Mouse (Mus musculus) cerebellum, adult (tissue): ENCODE results near the gene Arhgap15.
A peak's percentile ranks its signal among the peaks of the same experiment; 100 is the strongest.

ENCODE experiments used
- ATAC-seq: cut with Nextera tagmentation; 2 replicates; pipeline ENCODE4 v1.9.2; 2017; ENCODE audit warnings: mild to moderate bottlenecking, moderate library complexity, mixed read lengths; ENCODE audit not compliant: insufficient number of reproducible peaks, low FRiP score, low TSS enrichment

Gene Arhgap15

DNA sequence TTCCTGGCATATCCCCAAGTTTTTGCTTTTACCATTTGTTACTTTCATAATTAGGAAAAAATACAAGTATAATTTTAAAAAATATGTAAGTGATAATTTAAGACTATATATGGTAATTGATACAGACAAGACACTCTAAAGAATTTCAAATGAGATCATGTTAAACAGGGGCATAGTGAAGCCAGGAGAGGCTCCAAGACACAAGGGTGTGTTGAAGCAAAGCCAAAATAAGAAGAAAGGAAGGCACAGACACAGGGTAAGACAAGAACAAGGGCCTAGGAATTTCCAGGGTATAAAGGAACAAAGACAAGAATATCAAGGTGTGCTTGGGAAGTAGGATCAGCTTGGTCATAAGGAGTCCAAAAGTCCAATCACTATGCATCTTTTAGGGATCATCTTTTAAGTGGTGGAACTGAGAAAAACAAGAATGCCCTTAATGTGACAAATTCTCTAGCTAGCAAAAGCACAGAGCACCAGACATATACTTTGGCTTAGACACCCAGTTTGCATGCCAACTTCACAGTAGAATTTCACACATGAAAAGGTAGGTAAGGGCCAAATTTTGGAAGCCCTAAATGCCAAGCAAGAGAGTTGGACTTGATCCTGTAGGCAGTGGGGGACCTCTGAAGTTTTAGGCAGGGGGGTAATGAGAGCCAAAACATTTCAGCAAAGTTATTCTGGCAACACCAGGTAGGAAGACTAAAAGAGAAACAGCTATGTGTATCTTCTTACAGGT is 650.7 kb downstream of the Arhgap15 start:
- ATAC-seq = peak; percentile 53

DNA sequence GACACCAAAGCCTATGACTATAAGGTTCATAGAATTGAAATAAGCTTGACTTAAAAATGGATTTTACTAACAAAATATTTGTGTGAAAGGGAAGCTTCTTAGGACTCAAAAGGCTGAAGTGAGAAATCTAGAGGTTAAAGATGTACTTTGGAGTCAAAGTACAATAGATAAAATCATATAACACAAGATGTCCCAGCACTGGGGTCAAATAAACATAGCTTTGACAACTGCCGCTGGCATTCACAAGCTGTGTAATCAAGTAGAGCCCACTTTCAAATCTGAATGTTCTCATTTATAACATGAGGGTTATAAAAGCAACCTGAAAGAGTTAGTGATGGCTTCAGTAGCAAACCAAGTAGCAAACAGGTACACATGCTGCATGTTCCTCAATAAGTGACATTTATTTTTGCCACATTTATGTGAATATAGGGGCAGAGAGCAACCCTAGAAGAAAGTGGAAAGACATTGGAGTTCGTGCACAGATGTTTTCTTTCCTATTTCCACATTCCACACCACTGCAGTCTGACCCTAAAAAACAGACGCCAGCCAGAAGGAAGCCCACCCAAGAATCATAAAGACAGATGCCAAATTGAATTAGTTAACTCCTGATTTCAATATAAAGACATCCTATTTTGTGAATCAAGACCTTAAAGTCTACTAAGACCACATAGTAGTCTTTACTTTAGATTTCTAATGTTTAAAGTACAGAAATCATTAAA is 653.2 kb downstream of the Arhgap15 start:
- ATAC-seq = no peak

DNA sequence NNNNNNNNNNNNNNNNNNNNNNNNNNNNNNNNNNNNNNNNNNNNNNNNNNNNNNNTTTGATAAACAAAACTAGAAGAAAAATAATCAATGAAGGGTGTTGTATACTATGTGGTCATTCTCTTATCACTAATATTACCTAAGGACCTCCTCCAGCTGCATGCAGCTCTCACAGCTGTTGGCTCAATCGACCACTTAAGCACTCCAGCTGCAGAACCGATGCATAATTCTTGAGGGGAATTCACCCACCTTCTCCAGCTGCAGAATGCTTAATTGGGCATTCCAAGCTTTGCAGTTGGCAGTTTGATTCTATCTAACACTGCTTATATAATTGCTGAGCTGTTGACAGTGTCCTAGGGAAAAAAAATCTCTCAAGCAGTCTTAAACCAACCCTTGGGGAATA is 663.0 kb downstream of the Arhgap15 start:
- no peak for ATAC-seq

DNA sequence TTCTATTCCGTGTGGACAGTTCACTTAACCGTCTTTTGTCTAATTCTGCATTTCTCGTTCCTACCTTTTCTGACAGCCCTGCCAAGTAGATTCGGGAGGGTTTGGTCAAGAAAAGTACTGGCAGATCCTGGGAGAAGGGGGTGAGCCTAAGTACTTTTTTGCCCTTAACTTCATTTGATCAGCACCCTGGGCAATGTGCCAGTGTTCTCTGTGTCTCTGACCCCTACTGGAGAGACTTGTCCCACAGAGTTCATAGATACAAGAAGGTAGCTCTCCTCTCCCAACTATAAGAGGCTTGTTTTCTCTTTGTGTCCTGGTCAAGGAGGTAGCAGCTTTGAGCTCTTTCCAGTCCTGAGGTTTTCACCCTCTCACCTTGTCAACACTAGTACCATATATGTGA is 667.7 kb downstream of the Arhgap15 start:
- no peak for ATAC-seq

DNA sequence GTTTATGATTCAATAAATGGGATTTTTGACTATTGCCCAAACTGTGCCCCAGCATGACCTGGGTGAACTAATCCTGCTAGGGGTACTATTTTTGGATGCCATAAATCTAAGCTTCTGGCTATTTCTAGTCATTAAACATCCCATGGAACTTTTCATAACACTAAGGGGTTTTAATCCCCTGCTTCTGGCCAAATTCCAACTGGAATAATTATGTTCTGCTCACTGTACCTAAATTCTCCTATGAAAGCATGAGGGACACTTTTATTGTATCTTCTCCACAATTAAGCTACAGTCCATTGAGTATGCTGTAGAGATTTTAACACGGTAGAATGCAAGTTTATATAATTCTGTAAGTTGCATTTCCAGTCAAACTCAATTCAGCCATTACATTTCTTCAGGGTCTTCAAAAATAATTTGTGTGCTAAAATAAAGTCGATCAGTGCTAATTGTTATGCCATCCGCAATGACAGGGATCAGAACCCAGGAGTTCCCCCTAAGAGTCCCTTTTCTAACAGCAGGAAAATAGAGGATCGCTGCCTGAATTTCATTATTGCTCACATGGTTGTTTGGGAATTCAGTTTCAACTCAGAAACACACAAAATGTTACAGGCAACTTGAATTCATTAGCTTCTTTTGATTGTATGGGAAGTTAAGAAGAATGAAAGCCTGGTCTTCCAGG is 671.1 kb downstream of the Arhgap15 start:
- no peak for ATAC-seq

DNA sequence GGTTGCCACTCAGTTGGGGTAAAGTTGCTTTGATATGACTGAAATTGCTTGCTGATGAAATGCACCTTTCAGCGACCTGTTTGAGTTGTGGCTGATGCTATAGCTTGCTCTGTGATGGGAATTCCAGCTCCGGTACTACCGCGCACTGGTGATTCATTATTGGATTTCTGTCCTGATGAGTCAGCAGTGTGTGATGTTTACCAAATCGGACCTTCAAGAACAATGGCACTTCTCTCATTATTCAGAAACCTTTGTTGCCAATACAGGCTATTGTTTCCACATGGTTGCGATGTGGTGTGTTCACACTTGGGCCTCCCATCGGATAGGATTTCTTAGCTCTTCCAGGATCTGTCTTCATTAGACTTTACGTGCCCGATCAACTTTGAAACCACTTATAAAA is 681.9 kb downstream of the Arhgap15 start:
- no peak for ATAC-seq

DNA sequence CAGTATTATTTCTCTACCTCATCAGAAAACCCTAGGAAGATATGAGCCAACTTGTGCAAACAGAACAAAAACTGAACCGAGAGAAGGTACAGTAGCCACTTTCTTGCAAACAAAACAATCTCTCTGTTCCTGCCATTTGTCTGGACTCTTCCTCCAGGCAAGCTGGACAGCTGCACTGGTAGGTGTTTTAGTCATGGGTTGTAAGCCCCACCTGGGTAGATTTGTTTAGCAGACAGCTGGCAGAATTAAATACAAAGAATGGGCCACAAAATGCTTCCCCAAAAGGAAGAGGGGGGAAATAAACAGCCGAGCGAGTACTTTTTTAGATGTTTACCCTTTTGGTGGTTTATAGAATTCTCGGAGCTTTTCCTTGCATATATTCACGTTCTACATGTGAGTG is 688.0 kb downstream of the Arhgap15 start:
- ATAC-seq = no peak

DNA sequence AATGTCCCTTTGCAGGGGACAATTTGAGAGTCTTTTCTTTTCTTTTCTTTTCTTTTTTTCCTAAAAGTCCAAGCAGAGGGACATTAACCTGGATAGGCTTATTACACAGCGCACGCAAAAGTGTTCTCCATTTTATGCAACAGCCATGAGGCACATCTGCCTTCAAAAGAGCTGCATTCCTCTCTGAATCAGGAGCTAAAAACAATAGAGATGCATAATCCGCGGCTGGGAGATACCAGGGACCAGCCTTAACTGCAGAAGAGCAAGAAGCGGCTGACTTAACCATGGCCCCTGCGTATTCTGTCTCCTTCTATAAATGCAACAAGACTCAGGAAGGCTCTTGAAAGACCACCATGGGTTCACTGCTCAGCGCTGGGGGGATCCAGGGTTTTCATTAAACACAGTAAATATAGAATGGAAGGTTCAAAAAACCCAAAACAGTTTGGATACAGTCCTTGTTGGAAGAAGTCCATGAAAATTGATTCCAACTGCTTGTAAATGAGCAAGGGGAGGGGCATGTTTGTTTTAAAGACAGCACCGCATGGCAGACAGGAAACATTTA is 689.0 kb downstream of the Arhgap15 start:
- ATAC-seq = no peak

DNA sequence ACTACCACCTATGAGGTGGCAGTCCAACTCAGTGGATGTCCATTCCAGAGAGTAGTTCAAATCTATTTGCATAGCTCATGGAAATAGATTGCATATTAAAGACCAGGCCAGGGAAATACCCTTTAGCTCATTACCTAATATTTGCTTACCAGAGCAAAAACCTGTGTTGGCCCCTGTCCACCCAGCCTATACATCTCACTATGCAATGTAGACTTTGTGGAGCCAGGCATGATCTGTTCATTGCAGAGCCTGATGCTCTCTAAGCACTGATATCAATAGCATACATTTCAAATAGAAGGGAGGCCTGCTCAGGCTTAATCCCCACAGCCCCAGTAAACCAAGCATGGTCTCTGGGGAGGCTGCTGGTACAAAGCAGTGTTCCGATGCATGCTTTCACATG is 689.4 kb downstream of the Arhgap15 start:
- ATAC-seq = no peak

DNA sequence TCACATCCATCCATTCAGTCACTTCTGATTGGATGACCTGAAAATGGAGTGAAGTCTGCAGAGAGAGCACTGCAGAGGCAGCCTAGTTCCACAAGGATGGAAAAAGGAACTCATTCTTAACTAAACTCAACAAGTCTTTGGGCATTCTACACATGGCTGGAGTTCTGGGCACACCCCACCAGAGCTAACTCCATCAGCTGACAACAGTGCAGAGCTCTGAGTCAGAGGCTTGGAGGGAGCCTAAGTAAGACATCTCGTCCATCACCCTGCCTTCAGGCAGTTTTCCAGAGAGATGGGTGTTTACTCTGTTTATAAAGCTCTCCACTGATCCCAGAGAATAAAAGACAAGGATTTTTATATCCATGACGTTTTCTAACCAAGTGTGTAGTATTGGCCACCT is 696.3 kb downstream of the Arhgap15 start:
- ATAC-seq = no peak
